Mouse (Mus musculus) retina, postnatal 7 days (tissue): ENCODE results near the gene Gm4767.
"Not testable (repeated sequence)": the region's sequence is repeated elsewhere in the genome, so short reads cannot be mapped to it uniquely, and the experiment has no call there.

ENCODE experiments used
- DNase-seq: peaks from one replicate; pipeline ENCODE4 v3.0.0-alpha.2; 2012; ENCODE audit warnings: low read depth, low spot score

The Gm4767 gene

GRCm38 (mm10) chr10:81811899-81812298 lies at the start of gene Gm4767:
TSS of gene Gm4767 (plus strand) at chr10:81812186.
- not testable (repeated sequence) for DNase-seq

GRCm38 (mm10) chr10:81770506-81771403 lies 41.2 kb upstream of the Gm4767 start, which contains the start of gene Gm3055:
TSS of gene Gm3055 (minus strand) at chr10:81771161.
- not testable (repeated sequence) for DNase-seq

- not testable (repeated sequence) for DNase-seq
These were observed 40.6 kb upstream of the Gm4767 start for GRCm38 (mm10) chr10:81771404-81771777.

GRCm38 (mm10) chr10:81846219-81846618 lies 34.2 kb downstream of the Gm4767 start:
- DNase-seq: not testable (repeated sequence)

- not testable (repeated sequence) for DNase-seq
These were observed 51.7 kb downstream of the Gm4767 start, which contains the start of gene Gm32687 for GRCm38 (mm10) chr10:81863409-81864407. TSS of gene Gm32687 (plus strand) at chr10:81863934.
